10 mouse cellular contexts compared by ENCODE assay signal in the genomic region with DNA sequence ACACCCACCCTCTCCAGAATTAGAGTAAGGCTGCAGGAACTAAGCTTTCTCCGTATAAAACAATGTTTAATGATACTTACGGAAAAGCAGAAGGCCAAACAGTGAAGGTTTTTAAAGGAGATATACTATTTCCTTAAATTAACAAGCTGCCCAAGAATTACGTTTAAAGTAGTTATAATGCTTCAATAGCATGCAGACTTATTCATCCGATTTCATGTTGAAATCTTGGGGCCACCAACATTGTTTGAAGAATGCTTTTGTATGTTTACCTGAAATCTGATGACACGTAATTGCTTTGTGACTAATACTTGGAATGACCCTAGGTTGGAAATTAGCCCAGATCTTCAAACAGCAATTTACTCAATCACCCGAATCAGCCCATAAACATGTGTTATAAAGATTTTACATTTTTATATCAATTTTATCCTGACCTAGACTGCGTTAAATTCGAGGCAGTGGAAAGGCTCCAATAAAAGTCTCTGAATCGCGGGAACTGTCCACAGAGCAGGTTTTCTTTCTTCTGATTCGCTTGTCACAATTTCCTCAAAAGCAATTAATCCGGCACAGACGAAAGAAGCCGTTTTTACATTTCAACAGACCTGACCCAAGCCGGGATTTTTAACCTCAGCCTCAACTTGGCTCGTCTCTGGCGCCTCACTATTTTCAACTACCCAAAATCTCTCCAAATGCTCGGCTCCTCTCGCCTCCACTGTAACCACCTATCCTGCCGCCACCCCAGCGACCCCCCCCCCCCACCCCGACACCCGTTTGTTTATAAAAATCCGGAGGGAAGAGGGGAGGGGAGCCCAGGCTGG. TPM values are rescaled to one million over a fixed set of nuclear protein-coding genes. Genes with fewer than 3 reads are reported as not detected.
DNase-seq lines count a peak whose midpoint lies in the region; ATAC-seq lines count a peak whose summit lies in the region.
"Had no signal": no experiment of that assay in that cellular context is flagged by ENCODE, and none has a peak within 500 bp of the region (broad histone marks: within the 10 kb centered on the region; RNA-seq: fewer than 3 reads in every experiment).

No protein-coding gene starts in this region.

- WGBS in heart, embryonic 15.5 days: 3% methylated on average over 24 of the region's 24 CpGs
- WGBS in hindbrain, embryonic 16.5 days: 1% methylated on average over 24 of the region's 24 CpGs
- WGBS in midbrain, embryonic 13.5 days: under 1% methylated on average over 24 of the region's 24 CpGs

- H3K4me1 ChIP-seq in heart, embryonic 15.5 days (replicated peaks): peaks cover 21% of the 10 kb centered on the region
- peaks cover 2% of the 10 kb centered on the region for H3K4me1 ChIP-seq in hindbrain, embryonic 16.5 days (ENCODE audit: control insufficient read depth, insufficient read depth, low read depth, low read length)
- H3K4me1 ChIP-seq in midbrain, embryonic 13.5 days (replicated peaks): peaks cover 15% of the 10 kb centered on the region

- DNase-seq in heart, postnatal 25 days (ENCODE audit: low spot score): no peak
- DNase-seq in embryo, embryonic 9.5 days (ENCODE audit: extremely low spot score): peak; percentile 15
- DNase-seq in left cerebral cortex, adult 9 months (ENCODE audit: low spot score in 2 of 2): no peak
- DNase-seq in adrenal gland, adult 2 months: no peak
- no peak for DNase-seq in adrenal gland, postnatal 14 days

- H3K4me2 ChIP-seq in heart, embryonic 15.5 days: peak overlapping the region; percentile 72
- peak overlapping the region; percentile 53 for H3K4me2 ChIP-seq in hindbrain, embryonic 16.5 days (ENCODE audit: low read length)
- peak overlapping the region; percentile 55 for H3K4me2 ChIP-seq in midbrain, embryonic 13.5 days (replicated peaks)

- peak overlapping the region; percentile 48 for H3K4me3 ChIP-seq in heart, embryonic 15.5 days
- H3K4me3 ChIP-seq in hindbrain, embryonic 16.5 days (ENCODE audit: low read length): no peak overlapping the region
- H3K4me3 ChIP-seq in midbrain, embryonic 13.5 days (replicated peaks): peak overlapping the region; percentile 34

- H3K27ac ChIP-seq in heart, embryonic 15.5 days: no peak overlapping the region
- H3K27ac ChIP-seq in hindbrain, embryonic 16.5 days (ENCODE audit: low read depth, low read length): no peak overlapping the region
- H3K27ac ChIP-seq in midbrain, embryonic 13.5 days: no peak overlapping the region
- H3K27ac ChIP-seq: macrophage had no signal

- no peak overlapping the region for H3K9ac ChIP-seq in heart, embryonic 15.5 days
- H3K9ac ChIP-seq in hindbrain, embryonic 16.5 days (ENCODE audit: low read depth, low read length): no peak overlapping the region
- no peak overlapping the region for H3K9ac ChIP-seq in midbrain, embryonic 13.5 days (replicated peaks)

- no peak for ATAC-seq in heart, embryonic 15.5 days (replicated peaks; ENCODE audit: insufficient number of reproducible peaks, insufficient read depth, low FRiP score, low read depth)
- ATAC-seq in hindbrain, embryonic 16.5 days: no peak
- ATAC-seq in midbrain, embryonic 13.5 days: no peak

- no peaks in the 10 kb centered on the region for H3K9me3 ChIP-seq in heart, embryonic 15.5 days (replicated peaks)
- no peaks in the 10 kb centered on the region for H3K9me3 ChIP-seq in hindbrain, embryonic 16.5 days (ENCODE audit: control insufficient read depth, low read length)
- H3K9me3 ChIP-seq in midbrain, embryonic 13.5 days: no peaks in the 10 kb centered on the region

- intact Hi-C loops in heart, postnatal 25 days (cut with DNase I): loop anchor here (5.0 kb wide), 1 partner anchor 93 kb away; no protein-coding TSS in a partner anchor

- H3K36me3 ChIP-seq in heart, embryonic 15.5 days: no peaks in the 10 kb centered on the region
- H3K36me3 ChIP-seq in hindbrain, embryonic 16.5 days (ENCODE audit: control insufficient read depth, insufficient read depth, low read length): no peaks in the 10 kb centered on the region
- H3K36me3 ChIP-seq in midbrain, embryonic 13.5 days: no peaks in the 10 kb centered on the region

- H3K27me3 ChIP-seq in heart, embryonic 15.5 days: peaks cover 96% of the 10 kb centered on the region
- peaks cover 72% of the 10 kb centered on the region for H3K27me3 ChIP-seq in hindbrain, embryonic 16.5 days (replicated peaks; ENCODE audit: control insufficient read depth, insufficient read depth, low read length)
- H3K27me3 ChIP-seq in midbrain, embryonic 13.5 days: peaks cover 100% of the 10 kb centered on the region

RNA-seq across cellular contexts. Expression of gene 4930447C04Rik, which starts 4.0 kb away (rescaled TPM):
- 1.9 and 2.1 TPM in 2 replicates for polyA plus RNA-seq in heart, embryonic 15.5 days (2015; fragmentation: Nextera tagmentation; extraction: Ambion mirVana)
- under 1 TPM; 0.28 to 0.55 TPM for total RNA-seq in heart, postnatal 25 days (2021)
- polyA plus RNA-seq in hindbrain, embryonic 16.5 days (2015; fragmentation: Nextera tagmentation; extraction: Ambion mirVana): 5.5 and 9.4 TPM in 2 replicates
- polyA plus RNA-seq in midbrain, embryonic 13.5 days (2015; fragmentation: Nextera tagmentation; extraction: Ambion mirVana): 2.3 and 3.2 TPM in 2 replicates
- total RNA-seq in adrenal gland, adult 2 months (2021): under 1 TPM; 0.52 to 0.58 TPM
- polyA plus RNA-seq in adrenal gland, adult 2 months (2012; rRNA removed): not detected in 2 replicates
- 1.0 and 1.1 TPM in 2 replicates for total RNA-seq in adrenal gland, postnatal 14 days (2021)
- polyA plus RNA-seq: macrophage had no signal

RNA-seq across cellular contexts. Expression of gene Six6, which starts 4.9 kb away (rescaled TPM):
- polyA plus RNA-seq in heart, embryonic 15.5 days (2015; fragmentation: Nextera tagmentation; extraction: Ambion mirVana): not detected in 2 replicates
- total RNA-seq in heart, postnatal 25 days (2021): not detected
- polyA plus RNA-seq in hindbrain, embryonic 16.5 days (2015; fragmentation: Nextera tagmentation; extraction: Ambion mirVana): not detected in 2 replicates
- 0.86 and 2.5 TPM in 2 replicates for polyA plus RNA-seq in midbrain, embryonic 13.5 days (2015; fragmentation: Nextera tagmentation; extraction: Ambion mirVana)
- total RNA-seq in adrenal gland, adult 2 months (2021): not detected
- polyA plus RNA-seq in adrenal gland, adult 2 months (2012; rRNA removed): not detected in 2 replicates
- total RNA-seq in adrenal gland, postnatal 14 days (2021): not detected in 2 replicates
- total RNA-seq: gastrocnemius, adult 8-10 months had no signal
- polyA plus RNA-seq: macrophage had no signal
